Mouse (Mus musculus) brain, embryonic 14.5 days (tissue): ENCODE measurements at regions not wholly inside any gene's neighbourhood (a gene's known extent, or its start where the extent isn't known, plus 50 kb on each side); places are given as distances from the start of the nearest gene placed in this dataset.

Source experiments
- CTCF ChIP-seq: fragments of 200-500 bp; IDR thresholded peaks from 2 replicates; pipeline ENCODE4 v1.5.1; 2012; ENCODE audit warnings: inconsistent platforms, mild to moderate bottlenecking, moderate library complexity, borderline replicate concordance; ENCODE audit not compliant: insufficient read depth, insufficient read length; ENCODE audit errors: extremely low read depth
- POLR2A ChIP-seq: fragments of 200-500 bp; IDR thresholded peaks from 2 replicates; pipeline ENCODE4 v1.6.1; 2012; ENCODE audit warnings: mild to moderate bottlenecking, inconsistent platforms, borderline replicate concordance; ENCODE audit not compliant: poor library complexity, insufficient read depth, insufficient read length, severe bottlenecking; ENCODE audit errors: extremely low read depth

DNA sequence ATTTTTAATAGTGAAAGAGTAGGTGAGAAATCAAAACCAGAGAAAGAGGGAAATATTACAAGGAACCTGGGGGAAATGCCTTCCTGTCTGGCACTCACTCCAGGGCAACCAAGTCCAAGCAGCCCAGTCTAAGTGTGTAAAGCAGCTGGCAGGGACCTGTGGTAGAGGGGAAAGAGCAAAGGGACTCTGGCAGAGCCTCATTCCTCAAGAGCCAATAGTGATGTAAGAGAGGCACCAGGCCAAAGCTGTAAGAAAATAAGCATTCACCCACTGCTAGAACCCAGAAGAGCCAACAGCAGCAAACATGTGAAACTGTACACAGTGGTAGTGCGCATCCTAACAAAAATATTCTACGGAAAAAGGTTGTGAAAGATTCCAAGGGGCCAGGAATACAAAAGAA, 301.7 kb downstream of the Sox4 start:
- TF ChIP-seq CTCF (no peak), POLR2A (no peak)
